In the genomic region with DNA sequence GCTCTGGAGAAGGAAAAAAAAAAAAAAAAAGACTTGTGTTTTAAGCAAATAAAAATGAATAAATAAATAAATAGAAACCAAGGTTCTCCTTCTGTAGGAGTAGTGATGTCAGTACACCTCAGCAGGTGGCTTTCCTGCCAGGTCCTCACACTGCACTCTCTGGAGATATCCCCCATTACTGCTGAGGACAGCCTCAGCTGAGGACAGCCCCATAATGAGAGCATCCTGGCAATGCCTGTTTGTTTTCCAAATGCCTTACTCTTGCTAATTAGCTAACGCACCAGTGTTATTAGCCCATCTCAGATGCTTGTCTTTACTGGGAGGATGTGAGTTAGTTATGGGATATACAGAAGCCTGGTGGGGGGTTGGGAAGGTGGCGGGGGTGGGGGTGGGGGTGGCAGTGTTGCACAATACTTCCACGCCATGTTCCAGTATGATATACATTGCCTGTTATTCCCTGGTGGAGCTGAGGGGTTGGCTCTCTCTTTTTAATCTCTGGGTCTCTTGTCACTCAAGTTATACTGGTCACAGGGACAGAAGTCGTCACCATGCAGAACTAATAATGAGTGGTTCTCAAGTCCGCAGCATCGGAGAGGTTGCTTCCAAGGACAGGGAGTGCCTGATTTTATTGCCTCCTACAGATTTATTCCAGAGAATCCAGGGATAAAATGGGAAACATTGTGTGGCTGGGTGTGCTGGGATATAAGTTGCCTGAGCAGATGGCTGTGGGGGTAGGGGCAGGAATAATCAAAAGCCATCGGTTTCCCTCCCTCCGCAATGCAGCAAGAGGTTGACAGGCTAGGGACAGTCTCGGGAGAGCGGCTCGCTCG, we compare ENCODE assay signal across 8 mouse cellular contexts.
A peak's percentile ranks its signal among the peaks of the same experiment; 100 is the strongest.
DNase-seq lines count a peak whose midpoint lies in the region; ATAC-seq lines count a peak whose summit lies in the region.

No protein-coding gene starts in this region.

- no peaks in the 10 kb centered on the region for H3K4me1 ChIP-seq in limb, embryonic 11.5 days (ENCODE audit: control insufficient read depth, insufficient read depth, low read length)

- no peak overlapping the region for H3K27ac ChIP-seq in limb, embryonic 11.5 days (replicated peaks; ENCODE audit: low read depth, low read length)

- WGBS in limb, embryonic 11.5 days, result 6% methylated on average over 12 of the region's 12 CpGs

- H3K4me2 ChIP-seq in limb, embryonic 11.5 days (ENCODE audit: low read depth, severe bottlenecking), result peak overlapping the region; percentile 27; the same call in 1 of the 2 replicates

- peak; percentile 79 for ATAC-seq in frontal cortex, adult (ENCODE audit: low TSS enrichment)
- ATAC-seq in limb, embryonic 11.5 days (ENCODE audit: insufficient number of reproducible peaks, low FRiP score, low TSS enrichment, low read depth), result no peak
- no peak for ATAC-seq in megakaryocyte progenitor cell, adult 5-6 weeks (replicated peaks; ENCODE audit: poor library complexity)

- no peaks in the 10 kb centered on the region for H3K9me3 ChIP-seq in limb, embryonic 11.5 days (ENCODE audit: control insufficient read depth, low read length)

- H3K9ac ChIP-seq in limb, embryonic 11.5 days (ENCODE audit: low read length), result no peak overlapping the region

- no peaks in the 10 kb centered on the region for H3K27me3 ChIP-seq in limb, embryonic 11.5 days (ENCODE audit: control insufficient read depth, insufficient read depth, low read length)

- no peak overlapping the region for H3K4me3 ChIP-seq in limb, embryonic 11.5 days (ENCODE audit: low read depth, low read length)

- H3K36me3 ChIP-seq in limb, embryonic 11.5 days (ENCODE audit: control insufficient read depth, insufficient read depth, low read length), result no peaks in the 10 kb centered on the region

- no peak for DNase-seq in frontal cortex, postnatal 10 days (ENCODE audit: low spot score in 2 of 2)
- DNase-seq in cerebellum, adult 11-12 months, result peak; percentile 78
- peak; percentile 44 to 45 for DNase-seq in frontal cortex, postnatal 14 days (ENCODE audit: low spot score in 2 of 2)
- no peak for DNase-seq in limb, embryonic 11.5 days (ENCODE audit: low spot score)
- no peak for DNase-seq in thymus, adult 18-20 months
- no peak for DNase-seq in adrenal gland, postnatal 36 days

Comparison
In these comparisons a context has a peak if more than half of its experiments do, and no peak if none do; other contexts are left out.
1. DNase-seq: peak in cerebellum, adult 11-12 months (single experiment) and frontal cortex, postnatal 14 days (2 of 2); none in frontal cortex, postnatal 10 days (0 of 2), limb, embryonic 11.5 days (single experiment), thymus, adult 18-20 months (0 of 2) and adrenal gland, postnatal 36 days (0 of 2).